Mouse (Mus musculus): Measurements from ENCODE around the gene Tapbp. TPM values are rescaled to one million over a fixed set of nuclear protein-coding genes. Genes with fewer than 3 reads are reported as not detected.
"Not testable (repeated sequence)": the region's sequence is repeated elsewhere in the genome, so short reads cannot be mapped to it uniquely, and the experiment has no call there.

Tapbp gene
- polyA plus RNA-seq, 1 experiment from 2014 or later = 29.2 TPM

GRCm38 (mm10) chr17:33901653-33902052 is 14.0 kb upstream of the Tapbp start:
- Histone ChIP-seq H3K4me3 (ENCODE audit: low read length) (no peak overlapping the region), H3K27ac (ENCODE audit: low read depth, low read length) (no peak overlapping the region), H3K9ac (ENCODE audit: low read depth, low read length) (no peak overlapping the region), H3K4me1 (ENCODE audit: control insufficient read depth, insufficient read depth, low read depth, low read length) (no peaks in the 10 kb centered on the region), H3K36me3 (ENCODE audit: control insufficient read depth, insufficient read depth, low read length) (no peaks in the 10 kb centered on the region), H3K9me3 (ENCODE audit: control insufficient read depth, low read length) (no peaks in the 10 kb centered on the region), H3K27me3 (replicated peaks; ENCODE audit: control insufficient read depth, insufficient read depth, low read length) (no peaks in the 10 kb centered on the region), H3K4me2 (ENCODE audit: low read length) (no peak overlapping the region)
- no peak for ATAC-seq
- 61% methylated on average over 4 of the region's 4 CpGs for WGBS

- Histone ChIP-seq H3K27me3 (replicated peaks; ENCODE audit: control insufficient read depth, insufficient read depth, low read length) (no peaks in the 10 kb centered on the region), H3K4me3 (ENCODE audit: low read length) (no peak overlapping the region), H3K4me2 (ENCODE audit: low read length) (no peak overlapping the region), H3K4me1 (ENCODE audit: control insufficient read depth, insufficient read depth, low read depth, low read length) (no peaks in the 10 kb centered on the region), H3K27ac (ENCODE audit: low read depth, low read length) (no peak overlapping the region), H3K9ac (ENCODE audit: low read depth, low read length) (no peak overlapping the region), H3K9me3 (ENCODE audit: control insufficient read depth, low read length) (no peaks in the 10 kb centered on the region), H3K36me3 (ENCODE audit: control insufficient read depth, insufficient read depth, low read length) (no peaks in the 10 kb centered on the region)
- ATAC-seq = no peak
- 70% methylated on average over 4 of the region's 4 CpGs for WGBS
Measured at GRCm38 (mm10) chr17:33902079-33902478, 13.6 kb upstream of the Tapbp start.

- H3K27me3 ChIP-seq (replicated peaks; ENCODE audit: control insufficient read depth, insufficient read depth, low read length) = no peaks in the 10 kb centered on the region
Measured at GRCm38 (mm10) chr17:33902491-33902890, 13.2 kb upstream of the Tapbp start.

GRCm38 (mm10) chr17:33903911-33904651 is 11.6 kb upstream of the Tapbp start:
- not testable (repeated sequence) for H3K27ac ChIP-seq (ENCODE audit: low read depth, low read length); H3K4me3 ChIP-seq (ENCODE audit: low read length); H3K4me2 ChIP-seq (ENCODE audit: low read length); H3K9ac ChIP-seq (ENCODE audit: low read depth, low read length); ATAC-seq; H3K27me3 ChIP-seq (replicated peaks; ENCODE audit: control insufficient read depth, insufficient read depth, low read length); H3K4me1 ChIP-seq (ENCODE audit: control insufficient read depth, insufficient read depth, low read depth, low read length); H3K36me3 ChIP-seq (ENCODE audit: control insufficient read depth, insufficient read depth, low read length); H3K9me3 ChIP-seq (ENCODE audit: control insufficient read depth, low read length)
- 76% methylated on average over 6 of the region's 6 CpGs for WGBS

More at GRCm38 (mm10) chr17:33902491-33902890, 13.2 kb upstream of the Tapbp start:
- Histone ChIP-seq H3K9ac (ENCODE audit: low read depth, low read length) (no peak overlapping the region), H3K4me3 (ENCODE audit: low read length) (no peak overlapping the region), H3K4me1 (ENCODE audit: control insufficient read depth, insufficient read depth, low read depth, low read length) (no peaks in the 10 kb centered on the region), H3K9me3 (ENCODE audit: control insufficient read depth, low read length) (no peaks in the 10 kb centered on the region), H3K4me2 (ENCODE audit: low read length) (no peak overlapping the region), H3K36me3 (ENCODE audit: control insufficient read depth, insufficient read depth, low read length) (no peaks in the 10 kb centered on the region), H3K27ac (ENCODE audit: low read depth, low read length) (no peak overlapping the region)
- no peak for ATAC-seq
- 85% methylated on average over 7 of the region's 7 CpGs for WGBS

GRCm38 (mm10) chr17:33904835-33905234 is 10.9 kb upstream of the Tapbp start, which contains the start of gene Platr17:
Gene Platr17 (plus strand): TSS chr17:33905135.
- 34% methylated on average over 3 of the region's 4 CpGs for WGBS
- H3K4me3 ChIP-seq (ENCODE audit: low read length); H3K4me2 ChIP-seq (ENCODE audit: low read length); ATAC-seq; H3K36me3 ChIP-seq (ENCODE audit: control insufficient read depth, insufficient read depth, low read length); H3K9ac ChIP-seq (ENCODE audit: low read depth, low read length); H3K4me1 ChIP-seq (ENCODE audit: control insufficient read depth, insufficient read depth, low read depth, low read length); H3K27ac ChIP-seq (ENCODE audit: low read depth, low read length); H3K9me3 ChIP-seq (ENCODE audit: control insufficient read depth, low read length); H3K27me3 ChIP-seq (replicated peaks; ENCODE audit: control insufficient read depth, insufficient read depth, low read length): not testable (repeated sequence)

- peak overlapping the region; percentile 81 for H3K9ac ChIP-seq (ENCODE audit: low read depth, low read length)
- H3K27me3 ChIP-seq (replicated peaks; ENCODE audit: control insufficient read depth, insufficient read depth, low read length) = no peaks in the 10 kb centered on the region
- peaks cover 12% of the 10 kb centered on the region for H3K36me3 ChIP-seq (ENCODE audit: control insufficient read depth, insufficient read depth, low read length)
- ATAC-seq = peak; percentile 63
- H3K9me3 ChIP-seq (ENCODE audit: control insufficient read depth, low read length) = no peaks in the 10 kb centered on the region
- peaks cover 14% of the 10 kb centered on the region for H3K4me1 ChIP-seq (ENCODE audit: control insufficient read depth, insufficient read depth, low read depth, low read length)
- peak overlapping the region; percentile 85 for H3K27ac ChIP-seq (ENCODE audit: low read depth, low read length)
- H3K4me3 ChIP-seq (ENCODE audit: low read length) = peak overlapping the region; percentile 91
- WGBS = under 1% methylated on average over 44 of the region's 44 CpGs
- peak overlapping the region; percentile 78 for H3K4me2 ChIP-seq (ENCODE audit: low read length)
Measured at GRCm38 (mm10) chr17:33908331-33909076, 7.2 kb upstream of the Tapbp start.

GRCm38 (mm10) chr17:33909077-33909868 is 6.4 kb upstream of the Tapbp start, which contains the start of gene Daxx:
Gene Daxx (plus strand): TSS chr17:33909414.
- peak within 1 kb of the TSS; percentile 91 for H3K4me3 ChIP-seq (ENCODE audit: low read length)
- peak within 1 kb of the TSS; percentile 88 for H3K27ac ChIP-seq (ENCODE audit: low read depth, low read length)
- H3K4me1 ChIP-seq (ENCODE audit: control insufficient read depth, insufficient read depth, low read depth, low read length) = peaks cover 14% of the 10 kb centered on the region
- peak within 1 kb of the TSS; percentile 91 for H3K9ac ChIP-seq (ENCODE audit: low read depth, low read length)
- no peaks in the 10 kb centered on the region for H3K27me3 ChIP-seq (replicated peaks; ENCODE audit: control insufficient read depth, insufficient read depth, low read length)
- peak; percentile 97 for ATAC-seq
- H3K36me3 ChIP-seq (ENCODE audit: control insufficient read depth, insufficient read depth, low read length) = peaks cover 19% of the 10 kb centered on the region
- under 1% methylated on average over 65 of the region's 68 CpGs for WGBS
- peak within 1 kb of the TSS; percentile 91 for H3K4me2 ChIP-seq (ENCODE audit: low read length)
- H3K9me3 ChIP-seq (ENCODE audit: control insufficient read depth, low read length) = no peaks in the 10 kb centered on the region

GRCm38 (mm10) chr17:33909869-33910250 is 5.8 kb upstream of the Tapbp start:
- ATAC-seq = no peak

More at GRCm38 (mm10) chr17:33909869-33910250, 5.8 kb upstream of the Tapbp start:
- Histone ChIP-seq H3K4me1 (ENCODE audit: control insufficient read depth, insufficient read depth, low read depth, low read length) (peaks cover 15% of the 10 kb centered on the region), H3K9ac (ENCODE audit: low read depth, low read length) (peak overlapping the region; percentile 91), H3K4me2 (ENCODE audit: low read length) (peak overlapping the region; percentile 91), H3K9me3 (ENCODE audit: control insufficient read depth, low read length) (no peaks in the 10 kb centered on the region), H3K36me3 (ENCODE audit: control insufficient read depth, insufficient read depth, low read length) (peaks cover 21% of the 10 kb centered on the region), H3K4me3 (ENCODE audit: low read length) (peak overlapping the region; percentile 91), H3K27ac (ENCODE audit: low read depth, low read length) (peak overlapping the region; percentile 88), H3K27me3 (replicated peaks; ENCODE audit: control insufficient read depth, insufficient read depth, low read length) (no peaks in the 10 kb centered on the region)
- WGBS = 0% methylated on average over 14 of the region's 14 CpGs
